Mouse (Mus musculus) ES-Bruce4 (cell line): Measurements from ENCODE around the gene Zfp87.

ENCODE experiments used
- CTCF ChIP-seq: IDR thresholded peaks from one replicate; pipeline ENCODE4 v1.8.1; 2011; ENCODE audit warnings: low read depth, low read length
- POLR2A ChIP-seq: IDR thresholded peaks from one replicate; pipeline ENCODE4 v1.8.1; 2011; ENCODE audit warnings: low read length; ENCODE audit not compliant: insufficient read depth

DNA sequence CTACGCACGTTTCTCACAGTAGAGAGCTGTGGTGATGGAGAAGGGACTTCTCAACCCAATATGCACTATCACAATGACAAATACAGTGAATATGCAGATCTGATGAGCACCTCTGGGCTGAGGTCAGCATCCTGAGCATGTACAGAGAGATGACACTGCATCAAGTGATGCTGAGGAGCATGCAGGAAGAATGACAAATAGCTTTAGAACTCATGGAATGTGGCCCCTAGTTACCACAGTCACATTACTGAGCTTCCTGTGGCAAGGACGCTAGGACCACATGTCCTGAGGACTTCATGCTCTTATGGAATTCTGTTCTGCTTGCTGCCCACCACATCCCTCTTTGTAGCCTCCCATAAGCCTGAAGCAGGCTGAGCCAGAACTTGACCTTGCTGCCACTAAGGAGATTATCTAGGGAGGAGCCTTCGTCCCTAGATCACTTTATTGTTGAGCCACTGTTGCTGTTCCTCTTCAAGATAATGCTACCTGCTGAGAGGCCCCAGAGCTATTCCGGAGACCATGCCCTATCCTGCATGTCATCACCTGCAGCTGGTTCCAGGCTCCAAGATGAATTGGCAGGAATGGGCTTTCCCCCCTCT is 46.7 kb upstream of the Zfp87 start:
- no peak for TF ChIP-seq POLR2A
- TF ChIP-seq CTCF = no peak
